Mouse (Mus musculus): Measurements from ENCODE around the gene Scgb1b18. TPM values are rescaled to one million over a fixed set of nuclear protein-coding genes. Genes with fewer than 3 reads are reported as not detected.
"Not testable (repeated sequence)": the region's sequence is repeated elsewhere in the genome, so short reads cannot be mapped to it uniquely, and the experiment has no call there.

The Scgb1b18 gene
- polyA plus RNA-seq (2012; rRNA removed) = not detected in 2 replicates

DNA sequence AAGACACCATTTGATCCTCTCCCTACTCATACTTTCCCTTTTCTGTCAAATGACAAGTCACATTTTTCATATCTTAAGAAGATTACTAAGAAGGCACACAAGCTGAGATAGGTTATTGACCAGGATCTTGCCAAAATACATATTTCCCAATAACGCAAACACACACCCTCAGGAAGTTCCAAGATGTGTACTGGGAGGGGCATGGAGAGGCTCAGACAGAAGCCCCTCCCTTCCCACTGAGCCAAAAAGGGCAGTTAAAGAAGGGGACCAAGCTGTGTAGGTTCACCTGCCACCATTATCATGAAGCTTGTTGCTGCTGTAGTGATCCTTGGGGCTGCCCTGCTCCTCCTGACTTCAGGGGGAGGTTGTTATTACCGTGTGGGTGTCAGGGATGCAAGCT lies at the start of gene Scgb1b18:
Gene Scgb1b18 (plus strand): TSS at position 301 of the 400 bp plus-strand sequence.
- not testable (repeated sequence) for DNase-seq (ENCODE audit: low read depth, low spot score)
- no CpG with 5 or more reads among the region's 2 CpGs for WGBS

DNA sequence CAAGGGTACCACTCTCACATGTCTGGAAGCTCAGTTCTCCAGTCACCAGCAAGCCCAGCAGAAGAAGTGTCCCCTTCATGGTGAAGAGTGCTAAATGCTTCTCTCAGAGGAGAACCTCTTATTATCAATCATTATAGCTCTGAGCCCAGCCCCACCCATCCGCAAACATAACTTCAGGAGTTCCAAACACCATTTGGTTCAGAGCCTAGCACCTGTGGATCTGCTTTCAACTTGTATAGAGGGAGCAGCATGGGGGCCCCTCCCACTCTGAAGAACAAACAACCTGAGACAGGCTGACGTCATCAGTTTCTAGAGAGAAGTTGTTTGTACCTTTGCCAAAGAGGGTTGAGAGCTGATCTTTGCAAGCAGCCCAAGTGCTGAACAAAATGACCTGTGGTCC lies 11.6 kb upstream of the Scgb1b18 start, which contains the start of gene Scgb2b18:
Gene Scgb2b18 (minus strand): TSS at position 101 of the 400 bp plus-strand sequence.
- WGBS = 78% methylated on average over 2 of the region's 2 CpGs
- not testable (repeated sequence) for DNase-seq (ENCODE audit: low read depth, low spot score)

Other genes starting within 250 kb of the Scgb1b18 start
- not detected in 2 replicates for gene Scgb2b17, start 129.0 kb upstream of the Scgb1b18 start, polyA plus RNA-seq (2012; rRNA removed)
- gene Scgb1b17, start 122.1 kb upstream of the Scgb1b18 start, polyA plus RNA-seq (2012; rRNA removed) = not detected in 2 replicates
- not detected in 2 replicates for gene Scgb2b18, start 11.7 kb upstream of the Scgb1b18 start, polyA plus RNA-seq (2012; rRNA removed)
- not detected in 2 replicates for gene Scgb2b19, start 94.8 kb downstream of the Scgb1b18 start, polyA plus RNA-seq (2012; rRNA removed)
- gene Scgb1b19, start 101.7 kb downstream of the Scgb1b18 start, polyA plus RNA-seq (2012; rRNA removed) = not detected in 2 replicates
- not detected in 2 replicates for gene Scgb2b20, start 180.8 kb downstream of the Scgb1b18 start, polyA plus RNA-seq (2012; rRNA removed)
- not detected in 2 replicates for gene Scgb1b20, start 187.7 kb downstream of the Scgb1b18 start, polyA plus RNA-seq (2012; rRNA removed)